Comparison of ENCODE assay signal across 12 mouse cellular contexts in genomic region chr7:112500134-112500490, GRCm38 (mm10).
DNase-seq lines count a peak whose midpoint lies in the region; ATAC-seq and TF ChIP-seq lines count a peak whose summit lies in the region.
"Had no signal": no experiment of that assay in that cellular context is flagged by ENCODE, and none has a peak within 500 bp of the region (broad histone marks: within the 10 kb centered on the region; RNA-seq: fewer than 3 reads in every experiment).

No protein-coding gene starts in this region.

- no peaks in the 10 kb centered on the region for H3K9me3 ChIP-seq in heart, embryonic 10.5 days
- no peaks in the 10 kb centered on the region for H3K9me3 ChIP-seq in lung, embryonic 14.5 days (ENCODE audit: low read depth, low read length)
- no peaks in the 10 kb centered on the region for H3K9me3 ChIP-seq in intestine, embryonic 16.5 days (ENCODE audit: control insufficient read depth, low read length)
- H3K9me3 ChIP-seq in stomach, embryonic 15.5 days = no peaks in the 10 kb centered on the region
- H3K9me3 ChIP-seq: liver, embryonic 15.5 days had no signal

- 44% methylated on average over 7 of the region's 7 CpGs for WGBS in heart, embryonic 10.5 days
- 5% methylated on average over 7 of the region's 7 CpGs for WGBS in lung, embryonic 14.5 days
- WGBS in intestine, embryonic 16.5 days = 4% methylated on average over 7 of the region's 7 CpGs
- WGBS in stomach, embryonic 15.5 days = 6% methylated on average over 7 of the region's 7 CpGs

- no peak for TF ChIP-seq CTCF in lung, embryonic 14.5 days (IDR thresholded peaks at IDR 0.05; ENCODE audit: low read depth)

- 0 out of 2 replicates have a peak, but pooled peaks cover 3% of the 10 kb centered on the region for H3K36me3 ChIP-seq in heart, embryonic 10.5 days
- H3K36me3 ChIP-seq in lung, embryonic 14.5 days (ENCODE audit: insufficient read depth) = no peaks in the 10 kb centered on the region
- no peaks in the 10 kb centered on the region for H3K36me3 ChIP-seq in intestine, embryonic 16.5 days (ENCODE audit: control insufficient read depth, insufficient read depth, low read length)
- no peaks in the 10 kb centered on the region for H3K36me3 ChIP-seq in stomach, embryonic 15.5 days
- H3K36me3 ChIP-seq: liver, embryonic 15.5 days had no signal

- H3K27ac ChIP-seq in heart, embryonic 10.5 days = peak overlapping the region; percentile 6; the same call in 1 of the 2 replicates
- H3K27ac ChIP-seq in lung, embryonic 14.5 days (ENCODE audit: low read depth) = no peak overlapping the region; the same call in 1 of the 2 replicates
- H3K27ac ChIP-seq in intestine, embryonic 16.5 days (ENCODE audit: low read length) = peak overlapping the region; percentile 8; the same call in 1 of the 2 replicates
- peak overlapping the region; percentile 88 for H3K27ac ChIP-seq in stomach, embryonic 15.5 days
- H3K27ac ChIP-seq: liver, embryonic 15.5 days had no signal

- peaks cover 59% of the 10 kb centered on the region for H3K4me1 ChIP-seq in heart, embryonic 10.5 days
- peaks cover 42% of the 10 kb centered on the region for H3K4me1 ChIP-seq in lung, embryonic 14.5 days (ENCODE audit: insufficient read depth)
- H3K4me1 ChIP-seq in intestine, embryonic 16.5 days (ENCODE audit: control insufficient read depth, insufficient read depth, low read length) = peaks cover 73% of the 10 kb centered on the region
- H3K4me1 ChIP-seq in stomach, embryonic 15.5 days = peaks cover 61% of the 10 kb centered on the region
- H3K4me1 ChIP-seq: liver, embryonic 15.5 days had no signal

- no peak for ATAC-seq in lung, embryonic 14.5 days (ENCODE audit: insufficient read depth)
- ATAC-seq in intestine, embryonic 16.5 days = no peak
- ATAC-seq in stomach, embryonic 15.5 days (ENCODE audit: insufficient read depth, low FRiP score, low read depth) = no peak
- no peak for ATAC-seq in erythroblast, adult 5-6 weeks (replicated peaks; ENCODE audit: low FRiP score, poor library complexity, severe bottlenecking)
- ATAC-seq: inflammation-experienced regulatory T-cells, adult 6 months had no signal

- H3K9ac ChIP-seq in lung, embryonic 14.5 days = no peak overlapping the region
- no peak overlapping the region for H3K9ac ChIP-seq in intestine, embryonic 16.5 days (ENCODE audit: low read depth, low read length)
- H3K9ac ChIP-seq in stomach, embryonic 15.5 days = no peak overlapping the region
- H3K9ac ChIP-seq: liver, embryonic 15.5 days had no signal

- no peak overlapping the region for H3K4me3 ChIP-seq in heart, embryonic 10.5 days
- H3K4me3 ChIP-seq in lung, embryonic 14.5 days (ENCODE audit: low read depth, low read length) = no peak overlapping the region
- no peak overlapping the region for H3K4me3 ChIP-seq in intestine, embryonic 16.5 days (ENCODE audit: low read length)
- H3K4me3 ChIP-seq in stomach, embryonic 15.5 days (replicated peaks) = no peak overlapping the region
- H3K4me3 ChIP-seq: liver, embryonic 15.5 days had no signal

- DNase-seq in heart, embryonic 10.5 days (ENCODE audit: low spot score) = no peak
- DNase-seq in heart, adult 18-20 months = no peak
- DNase-seq in lung, embryonic 14.5 days = peak; percentile 46
- DNase-seq in lung, postnatal 36 days = no peak
- no peak for DNase-seq in thymus, postnatal 36 days
- DNase-seq: gastrocnemius, postnatal 25 days; thymus, postnatal 14 days had no signal

- no peaks in the 10 kb centered on the region for H3K27me3 ChIP-seq in heart, embryonic 10.5 days (ENCODE audit: insufficient read depth, poor library complexity, severe bottlenecking)
- no peaks in the 10 kb centered on the region for H3K27me3 ChIP-seq in lung, embryonic 14.5 days (ENCODE audit: insufficient read depth, low read length)
- no peaks in the 10 kb centered on the region for H3K27me3 ChIP-seq in intestine, embryonic 16.5 days (replicated peaks; ENCODE audit: control insufficient read depth, insufficient read depth, low read length)
- no peaks in the 10 kb centered on the region for H3K27me3 ChIP-seq in stomach, embryonic 15.5 days (replicated peaks)
- H3K27me3 ChIP-seq: liver, embryonic 15.5 days had no signal

- H3K4me2 ChIP-seq in lung, embryonic 14.5 days = no peak overlapping the region
- no peak overlapping the region for H3K4me2 ChIP-seq in intestine, embryonic 16.5 days (ENCODE audit: low read depth, low read length)
- no peak overlapping the region for H3K4me2 ChIP-seq in stomach, embryonic 15.5 days
- H3K4me2 ChIP-seq: liver, embryonic 15.5 days had no signal
